Mouse (Mus musculus) heart, postnatal 36 days (tissue): ENCODE measurements around the gene Acsf3. TPM values are rescaled to one million over a fixed set of nuclear protein-coding genes. Genes with fewer than 3 reads are reported as not detected.

Experiments used
- DNase-seq, 2 experiments: peaks; one replicate each; pipeline ENCODE4 v3.0.0; 2021 to 2022
- intact Hi-C: fragments of 180-260 bp; cut with DNase I; formaldehyde crosslinking; loops from one replicate; pipeline ENCODE4 v1.15.1; 2025
- total RNA-seq, 2 experiments: library from RNA; stranded (reverse); gene quantifications; 2 replicates each; pipeline ENCODE4 v1.2.3; 2021

Gene Acsf3
- total RNA-seq, 2 experiments from 2014 or later: 28.3 to 30.6 TPM

GRCm38 (mm10) chr8:122847829-122848561, 72.7 kb downstream of the Acsf3 start, which contains the start of gene Cdh15:
Gene Cdh15 (plus strand): TSS chr8:122847966.
- DNase-seq: no peak
- intact Hi-C loops: no loop called here

GRCm38 (mm10) chr8:122849152-122849910, 74.0 kb downstream of the Acsf3 start:
- no peak for DNase-seq
- intact Hi-C loops: no loop called here

GRCm38 (mm10) chr8:122850641-122851240, 75.5 kb downstream of the Acsf3 start:
- DNase-seq: no peak

GRCm38 (mm10) chr8:122851692-122852545, 76.6 kb downstream of the Acsf3 start:
- intact Hi-C loops: no loop called here
- DNase-seq: no peak

More at GRCm38 (mm10) chr8:122850641-122851240, 75.5 kb downstream of the Acsf3 start:
- intact Hi-C loops: no loop called here

GRCm38 (mm10) chr8:122852546-122852905, 77.2 kb downstream of the Acsf3 start:
- DNase-seq: no peak
- intact Hi-C loops: no loop called here

GRCm38 (mm10) chr8:122853340-122853771, 78.1 kb downstream of the Acsf3 start:
- intact Hi-C loops: no loop called here

GRCm38 (mm10) chr8:122854388-122854787, 79.1 kb downstream of the Acsf3 start:
- intact Hi-C loops: no loop called here

More at GRCm38 (mm10) chr8:122853340-122853771, 78.1 kb downstream of the Acsf3 start:
- no peak for DNase-seq

GRCm38 (mm10) chr8:122855123-122855522, 79.8 kb downstream of the Acsf3 start:
- no peak for DNase-seq
- intact Hi-C loops: no loop called here

More at GRCm38 (mm10) chr8:122854388-122854787, 79.1 kb downstream of the Acsf3 start:
- DNase-seq: no peak

- DNase-seq: no peak
- intact Hi-C loops: no loop called here
These were observed 81.0 kb downstream of the Acsf3 start for GRCm38 (mm10) chr8:122856288-122856687.

- DNase-seq: no peak
- intact Hi-C loops: no loop called here
These were observed 84.6 kb downstream of the Acsf3 start for GRCm38 (mm10) chr8:122859843-122860242.

- intact Hi-C loops: no loop called here
- DNase-seq: no peak
These were observed 89.4 kb downstream of the Acsf3 start for GRCm38 (mm10) chr8:122864719-122865129.

- no peak for DNase-seq
- intact Hi-C loops: no loop called here
These were observed 90.2 kb downstream of the Acsf3 start for GRCm38 (mm10) chr8:122865441-122865840.

GRCm38 (mm10) chr8:122866231-122866630, 90.9 kb downstream of the Acsf3 start:
- intact Hi-C loops: no loop called here
- no peak for DNase-seq

Other genes starting within 250 kb of the Acsf3 start
- 10 to 100 TPM; 18.8 to 21.6 TPM for gene Piezo1, start 224.2 kb upstream of the Acsf3 start, total RNA-seq
- 1 to 10 TPM; 2.4 to 2.5 TPM for gene Cdt1, start 207.5 kb upstream of the Acsf3 start, total RNA-seq
- gene Aprt, start 198.6 kb upstream of the Acsf3 start, total RNA-seq: 10 to 100 TPM; 29.8 to 38.9 TPM
- gene Galns, start 164.0 kb upstream of the Acsf3 start, total RNA-seq: 1 to 10 TPM; 3.1 to 3.5 TPM
- 10 to 100 TPM; 65.8 to 67.9 TPM for gene Trappc2l, start 163.8 kb upstream of the Acsf3 start, total RNA-seq
- gene Pabpn1l, start 152.7 kb upstream of the Acsf3 start, total RNA-seq: not detected
- gene Cbfa2t3, start 76.4 kb upstream of the Acsf3 start, total RNA-seq: 10 to 100 TPM; 19.7 to 23.0 TPM
- not detected for gene Cdh15, start 72.5 kb downstream of the Acsf3 start, total RNA-seq